Mouse (Mus musculus) kidney, postnatal 10 days (tissue): Measurements from ENCODE around the gene Gapdh.

Experiments used
- DNase-seq: peaks from one replicate; pipeline ENCODE4 v3.0.0; 2021; ENCODE audit warnings: mixed read lengths

Gapdh gene

DNA sequence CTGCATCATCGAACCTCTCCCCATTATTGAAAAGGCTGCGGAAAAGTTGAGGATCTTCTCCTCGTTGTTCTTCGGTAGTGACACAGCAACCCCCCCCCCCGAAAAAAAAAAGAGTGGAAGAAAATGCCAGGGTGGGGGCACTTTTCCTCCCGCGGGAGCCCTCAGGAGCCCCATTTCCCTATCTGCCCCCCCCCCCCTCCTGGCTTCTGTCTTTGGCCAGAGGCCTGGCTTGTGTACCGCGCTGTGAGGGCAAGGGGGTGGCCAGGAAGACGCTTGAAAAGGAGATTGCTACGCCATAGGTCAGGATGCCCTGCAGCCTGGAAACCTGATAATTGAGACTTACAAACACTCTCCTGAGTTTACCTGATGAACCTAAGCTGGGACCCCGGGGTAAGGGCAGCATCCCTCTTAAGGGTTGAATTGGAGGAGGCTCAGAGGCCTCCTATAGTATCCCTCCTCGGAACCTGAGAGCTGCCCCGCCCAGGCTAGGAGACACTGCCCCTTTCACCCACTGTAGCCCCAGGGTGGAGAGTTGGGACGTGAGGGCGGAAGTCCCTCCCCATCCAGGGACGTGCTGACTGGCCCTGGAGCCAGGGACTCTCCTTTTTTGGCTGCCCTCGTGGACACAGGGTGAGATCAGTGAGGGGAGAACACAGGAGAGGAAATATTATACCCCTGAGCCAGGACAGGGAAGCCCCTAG, at the start of gene Gapdh:
Gene Gapdh (minus strand): TSS at position 417 of the 701 bp plus-strand sequence.
- DNase-seq = peak; percentile 84

DNA sequence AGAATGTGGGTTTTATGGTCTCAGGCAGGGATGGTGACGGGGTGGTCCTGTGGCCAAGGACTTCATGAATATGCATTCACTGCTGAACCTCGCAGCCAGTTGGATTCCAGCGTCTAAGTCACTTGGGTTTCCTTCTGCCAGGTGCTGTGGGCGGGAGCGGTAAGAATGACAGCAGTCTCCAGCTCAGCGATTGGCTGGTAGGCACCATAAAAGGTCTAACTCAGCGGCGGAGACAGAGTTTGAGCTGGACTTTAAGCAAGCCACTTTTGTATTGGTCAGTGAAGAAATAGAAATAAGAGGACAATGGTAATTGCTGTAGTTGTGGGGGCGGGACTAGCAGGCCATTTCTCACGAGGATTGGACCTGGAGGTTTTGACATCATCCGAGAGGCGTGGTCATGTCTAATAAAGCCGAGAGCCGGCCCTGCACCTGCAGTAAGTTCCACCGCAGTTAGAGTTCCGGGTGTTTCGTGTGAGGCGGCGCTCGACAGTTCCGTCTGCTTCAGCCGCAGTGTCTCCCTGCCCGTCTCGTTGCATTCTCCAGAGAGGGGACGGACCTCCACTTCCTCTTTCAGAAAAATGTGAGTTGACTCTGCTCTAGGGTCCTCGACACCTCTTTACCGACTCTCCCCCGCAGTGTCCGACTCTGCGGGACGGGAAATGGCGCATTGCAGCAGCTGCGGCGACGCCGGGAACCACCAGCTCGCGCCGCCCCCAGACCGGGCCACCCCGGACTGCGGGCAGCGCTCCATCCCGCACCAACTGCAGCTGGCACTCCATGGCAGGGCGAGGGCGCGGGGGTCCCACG, 49.1 kb upstream of the Gapdh start, which contains the start of gene Vamp1:
Gene Vamp1 (plus strand): TSS at position 404 of the 807 bp plus-strand sequence.
- DNase-seq = peak; percentile 96

DNA sequence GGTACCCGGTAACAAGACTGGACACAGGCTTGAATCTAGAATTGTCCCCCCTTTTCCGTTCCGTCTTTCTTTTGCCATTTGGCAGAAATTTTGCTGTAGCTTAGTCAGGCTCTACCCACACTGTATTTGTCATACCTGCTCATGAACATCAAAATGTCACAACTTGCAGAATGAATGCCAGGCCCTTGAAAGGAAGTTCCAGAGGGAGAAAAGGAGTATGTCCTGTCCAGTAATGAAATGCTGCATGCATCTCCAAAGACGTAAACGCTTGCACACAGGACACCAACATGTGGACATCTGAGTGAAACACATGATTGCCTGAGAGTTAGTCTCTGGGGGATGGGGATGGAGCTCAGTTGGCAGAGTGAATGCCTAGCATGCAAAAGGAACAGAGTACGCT, 47.4 kb upstream of the Gapdh start:
- DNase-seq = no peak

DNA sequence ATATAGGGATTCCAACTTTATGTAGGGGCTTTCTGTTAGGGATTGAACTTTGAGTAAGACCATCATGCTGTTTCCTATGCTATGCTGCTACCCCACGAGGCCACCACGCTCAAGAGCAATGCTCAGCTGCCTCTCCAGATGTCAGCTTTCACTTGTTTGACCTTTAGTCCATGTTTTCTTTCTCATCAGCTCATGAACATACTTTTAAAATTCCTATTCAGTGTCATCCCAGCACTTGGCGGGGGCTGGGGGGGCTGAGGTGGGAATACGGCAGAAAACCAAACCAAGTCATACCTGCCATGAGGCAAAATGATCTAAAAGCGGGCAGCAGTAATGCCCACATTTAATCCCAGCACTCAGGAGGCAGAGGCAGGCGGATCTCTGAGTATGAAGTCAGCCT, 46.9 kb upstream of the Gapdh start:
- DNase-seq = no peak

DNA sequence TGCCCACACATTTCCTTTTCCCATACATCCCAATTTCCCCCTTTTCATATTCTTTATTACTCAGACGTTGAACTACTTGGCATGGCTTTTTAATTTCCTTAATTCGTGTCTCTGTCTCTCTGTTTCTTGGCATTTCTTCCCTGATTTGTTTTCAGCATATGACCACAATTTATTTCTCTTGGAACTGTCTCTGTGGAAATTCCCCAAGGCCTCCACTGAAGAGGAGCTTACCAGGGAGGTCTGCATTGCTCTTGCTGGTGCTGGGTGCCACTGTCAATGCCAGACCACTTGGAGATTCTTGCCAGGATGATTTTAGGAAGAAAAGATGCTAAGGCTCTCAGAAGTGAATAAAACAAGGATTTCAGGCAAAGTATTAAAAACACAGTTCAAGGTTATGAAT, 46.4 kb upstream of the Gapdh start:
- DNase-seq = no peak

DNA sequence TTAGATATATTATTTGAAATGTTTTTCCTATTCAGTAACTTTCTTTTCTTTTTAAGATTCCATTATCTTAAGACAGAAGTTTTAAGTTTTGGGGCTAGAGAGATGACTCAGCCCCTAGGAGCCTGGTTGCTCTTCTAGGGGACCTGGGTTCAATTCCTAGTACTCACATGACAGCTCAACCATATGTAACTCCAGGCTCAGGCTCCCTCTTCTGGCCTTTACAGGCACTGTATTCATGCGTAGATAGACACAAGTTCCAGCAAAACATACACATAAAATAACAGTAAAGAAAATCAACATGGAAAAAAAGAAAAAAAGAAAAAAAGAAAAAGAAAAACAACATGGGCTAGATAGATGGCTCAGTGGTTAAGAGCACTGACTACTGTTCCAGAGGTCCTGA, 44.2 kb upstream of the Gapdh start:
- DNase-seq = no peak

DNA sequence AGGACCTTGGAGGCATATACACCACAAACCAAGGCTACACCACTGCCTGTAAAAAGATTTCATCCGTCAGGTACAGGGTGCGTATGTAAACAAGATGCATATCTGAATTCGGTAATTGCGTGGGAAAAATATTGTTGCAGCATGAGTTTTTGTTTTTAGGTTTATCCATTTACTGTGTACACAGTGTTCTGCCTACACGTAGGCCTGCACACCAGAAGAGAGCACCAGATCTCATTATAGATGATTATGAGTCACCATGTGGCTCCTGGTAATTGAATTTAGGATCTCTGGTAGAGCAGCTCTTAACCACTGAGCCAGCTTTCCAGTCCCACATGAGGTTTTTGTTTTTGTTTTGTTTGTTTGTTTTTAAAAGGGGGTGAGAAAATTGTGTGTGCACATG, 30.9 kb upstream of the Gapdh start:
- DNase-seq = no peak

DNA sequence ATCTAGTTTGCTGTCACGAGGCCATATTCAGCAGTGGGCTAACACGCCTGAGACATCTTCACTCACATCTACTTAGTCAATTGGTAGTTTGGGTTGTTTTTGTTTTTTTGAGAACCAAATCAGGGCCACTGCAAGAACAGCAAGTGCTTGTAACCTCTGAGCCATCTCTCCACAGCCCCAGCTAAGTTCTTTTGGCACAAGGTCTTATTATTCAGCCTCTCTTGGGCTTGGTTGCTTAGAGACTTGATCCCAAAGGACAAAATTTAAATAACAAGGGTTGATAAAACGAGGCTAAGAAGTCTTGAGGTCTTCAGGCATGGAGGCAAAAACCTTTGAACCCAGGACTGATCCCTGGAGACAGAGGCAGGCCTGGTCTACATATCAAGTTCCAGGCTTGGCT, 30.0 kb upstream of the Gapdh start:
- no peak for DNase-seq

DNA sequence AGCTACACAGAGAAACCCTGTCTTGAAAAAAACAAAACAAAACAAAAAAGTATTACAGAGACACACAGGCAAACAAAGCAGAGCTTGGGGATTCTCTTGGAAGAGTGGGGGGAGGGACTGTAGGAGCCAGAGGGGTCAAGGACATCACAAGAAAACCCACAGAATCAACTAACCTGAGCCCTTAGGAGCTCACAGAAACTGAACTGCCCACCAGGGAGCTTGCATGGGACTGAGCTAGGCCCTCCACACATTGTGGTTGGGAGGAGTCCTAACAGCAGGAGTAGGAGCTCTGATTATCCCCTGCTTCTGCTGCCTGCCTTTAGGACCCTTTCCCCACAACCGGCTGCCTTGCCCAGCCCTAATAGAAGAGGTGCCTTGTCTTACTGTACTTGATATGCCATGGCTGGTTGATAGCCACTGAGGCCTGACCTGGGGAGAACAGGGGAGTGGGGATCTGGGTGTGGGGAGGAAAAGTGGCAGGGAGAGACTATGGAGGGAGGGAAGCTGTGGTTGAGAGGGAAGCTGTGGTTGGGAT, 29.3 kb upstream of the Gapdh start:
- no peak for DNase-seq

DNA sequence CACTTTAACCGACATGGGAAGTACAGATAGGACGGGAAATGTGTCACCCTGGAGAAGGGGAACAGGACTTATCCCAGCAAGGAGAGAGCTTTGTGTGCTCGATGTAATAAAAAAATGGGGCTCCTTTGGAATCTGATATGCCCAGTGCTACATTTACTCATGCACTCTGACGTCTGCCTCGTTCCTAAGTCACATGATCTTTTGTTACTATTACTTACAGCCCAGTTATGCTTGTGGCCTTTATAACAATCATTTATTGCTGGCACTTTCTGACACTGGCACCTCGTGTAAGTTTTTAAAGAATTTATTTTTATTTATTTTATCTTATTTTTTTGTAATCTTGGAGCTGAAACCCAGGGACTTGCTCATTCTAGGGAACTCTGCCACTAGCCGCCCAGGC, 27.1 kb upstream of the Gapdh start:
- DNase-seq = no peak

DNA sequence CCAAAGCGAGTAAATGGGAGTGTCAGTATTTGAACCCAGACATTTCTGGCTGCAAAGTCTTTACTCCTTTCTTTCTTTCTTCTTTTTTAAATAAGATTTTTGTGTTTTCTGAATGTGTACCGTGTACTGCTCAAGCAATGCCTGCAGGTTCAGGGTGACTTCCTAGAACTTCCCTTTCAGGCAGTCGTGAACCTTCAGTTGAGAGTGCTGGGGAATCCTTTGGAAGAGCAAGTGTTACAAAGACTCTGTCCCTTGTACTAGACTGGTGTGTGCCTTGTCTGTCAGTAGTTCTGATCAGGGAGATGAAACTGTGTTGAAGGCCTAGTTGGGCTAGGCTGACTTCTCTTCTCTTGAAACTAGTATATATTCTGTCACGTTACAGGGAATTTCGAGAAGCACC, 26.6 kb upstream of the Gapdh start:
- DNase-seq = no peak

DNA sequence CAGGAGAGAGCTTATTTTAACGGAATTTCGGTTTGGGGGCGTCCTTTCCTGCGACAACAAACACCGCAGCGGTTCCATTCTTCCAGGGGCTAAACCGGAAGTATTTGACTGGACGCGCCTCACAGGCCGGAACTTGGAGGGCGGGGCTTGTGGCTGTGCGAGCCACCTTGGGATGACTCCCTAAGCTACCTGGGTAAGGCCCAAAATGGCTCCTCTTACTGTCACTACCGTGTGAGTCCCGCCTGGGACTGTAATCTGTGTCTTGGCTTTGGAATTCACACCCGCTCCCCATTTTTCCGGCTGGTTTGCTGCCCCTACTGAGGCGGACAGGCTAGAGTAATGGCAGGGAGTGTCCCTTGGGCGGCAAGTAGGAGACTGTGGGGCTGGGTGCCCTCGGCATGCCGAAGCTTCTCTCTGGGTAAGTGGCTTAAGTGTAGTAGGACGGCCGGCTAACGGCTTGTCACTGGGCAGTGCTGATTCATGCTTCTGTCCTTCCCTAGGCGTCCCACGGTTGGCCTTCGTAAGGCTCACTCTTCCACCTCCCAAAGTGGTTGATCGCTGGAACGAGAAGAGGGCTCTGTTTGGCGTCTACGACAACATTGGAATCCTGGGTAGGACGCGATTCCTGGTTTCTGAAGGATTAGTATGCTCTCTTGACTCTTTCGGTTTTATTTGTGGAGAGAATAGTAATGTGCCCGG, 25.9 kb upstream of the Gapdh start:
- peak; percentile 96 for DNase-seq

DNA sequence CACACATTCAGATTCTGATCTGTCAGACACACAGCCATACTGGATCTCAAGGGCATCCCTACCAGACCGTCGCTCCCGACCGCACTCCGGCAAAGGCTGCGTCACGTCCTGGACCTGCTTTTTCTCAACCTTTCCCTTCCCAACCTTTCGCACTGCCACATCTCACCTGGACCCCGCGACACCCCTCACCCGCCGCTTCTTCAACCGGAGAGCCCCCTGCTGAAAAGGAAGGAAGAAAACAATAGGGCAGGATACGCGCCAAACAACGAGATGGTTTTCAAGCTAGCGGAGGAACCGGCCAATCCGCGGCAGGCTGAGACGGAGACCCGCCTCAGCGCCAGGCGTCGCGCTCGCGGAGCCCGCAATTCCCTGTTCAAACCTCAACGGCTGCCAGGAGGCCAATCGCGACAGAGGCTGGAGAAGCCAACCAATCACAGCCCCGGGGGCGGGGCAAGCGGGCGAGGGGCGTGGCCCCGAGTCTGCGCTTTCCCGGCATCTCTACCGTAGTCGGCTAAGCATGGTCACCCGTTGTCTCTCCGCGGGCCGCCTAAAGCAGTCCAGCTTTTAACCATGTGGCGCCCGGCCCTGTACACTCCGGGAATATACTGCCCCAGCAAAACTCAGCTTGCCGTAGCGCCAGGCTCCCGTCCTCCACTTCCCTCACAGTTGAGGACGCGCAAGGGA, 25.2 kb upstream of the Gapdh start, which contains the start of the genes Ncapd2 and Mrpl51:
Gene Ncapd2 (minus strand): TSS at position 370 of the 684 bp plus-strand sequence.
Gene Mrpl51 (plus strand): TSS at position 470 of the 684 bp plus-strand sequence.
- peak; percentile 99 for DNase-seq

DNA sequence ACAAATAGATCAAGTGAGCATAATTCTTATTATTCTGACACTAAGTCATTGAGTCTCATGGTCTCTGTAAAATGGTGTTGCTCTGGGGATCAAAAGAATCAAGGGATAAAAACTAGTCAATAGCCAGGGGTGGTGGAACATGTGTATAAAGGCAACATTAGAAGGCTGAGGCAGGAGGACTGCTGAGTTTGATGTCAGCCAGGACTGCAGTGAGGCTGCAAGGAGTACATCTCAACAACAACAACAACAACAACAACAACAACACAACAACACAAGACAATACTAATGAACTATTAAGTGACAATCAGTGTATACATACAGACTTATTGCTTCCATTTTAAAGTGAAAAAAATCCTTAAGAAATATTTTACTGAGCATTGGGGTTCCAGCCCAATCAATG, 24.5 kb upstream of the Gapdh start:
- no peak for DNase-seq

DNA sequence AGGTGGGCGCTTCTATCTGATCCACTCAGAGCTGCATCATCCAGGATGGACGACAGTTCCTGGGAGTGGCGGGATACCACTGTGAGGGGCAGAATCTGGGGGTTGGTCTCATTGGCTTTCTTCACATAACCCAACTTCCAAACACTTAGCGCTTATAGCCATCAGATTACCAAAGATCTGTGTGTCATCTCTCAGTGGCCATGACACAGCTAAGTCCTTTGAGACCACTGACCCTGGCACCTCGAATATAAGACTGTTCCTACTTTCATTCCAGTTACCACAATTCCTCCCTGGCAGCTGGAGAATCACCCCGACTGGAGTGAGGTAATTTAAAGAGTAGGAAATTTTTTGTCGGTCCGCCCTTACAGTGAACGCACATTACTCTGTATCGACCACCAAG, 19.9 kb upstream of the Gapdh start:
- DNase-seq = no peak

DNA sequence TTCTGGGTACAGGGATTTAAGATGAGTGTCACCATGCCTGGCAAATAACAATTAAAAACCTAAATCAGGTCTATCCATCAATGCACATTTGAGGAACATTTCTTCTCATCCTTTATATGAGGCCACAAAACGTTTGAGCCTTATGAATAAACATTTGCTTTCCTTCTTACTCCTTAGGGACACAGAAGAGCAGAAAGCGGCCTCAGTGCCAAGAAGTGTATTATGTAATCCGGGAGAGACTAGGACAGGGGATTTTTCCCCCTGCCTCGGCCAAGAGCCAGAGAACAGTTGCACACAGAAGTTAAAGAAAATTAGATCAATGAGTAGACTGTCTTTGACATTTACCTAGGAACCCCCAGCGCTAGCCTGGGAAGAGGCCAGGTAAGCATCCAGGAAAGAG, 15.9 kb upstream of the Gapdh start:
- no peak for DNase-seq

DNA sequence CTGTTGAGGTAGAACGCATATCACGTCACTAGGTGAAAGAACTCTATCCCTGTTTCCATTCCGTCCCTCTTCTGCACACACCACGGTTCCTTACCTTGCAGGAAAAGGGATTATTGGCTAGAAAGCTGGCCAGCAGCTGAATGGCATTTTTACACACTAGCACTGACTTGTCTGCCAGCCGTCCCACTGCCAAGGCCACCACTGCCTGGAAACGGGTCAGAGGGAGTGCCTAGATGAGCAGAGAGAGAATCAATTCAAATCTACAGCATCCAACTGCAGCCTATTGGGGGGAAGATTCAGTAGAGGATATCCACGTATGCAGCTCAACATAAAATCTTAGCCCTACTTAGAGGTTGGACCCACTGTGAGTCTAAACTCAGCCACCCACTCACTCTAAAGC, 13.3 kb upstream of the Gapdh start:
- DNase-seq = no peak

DNA sequence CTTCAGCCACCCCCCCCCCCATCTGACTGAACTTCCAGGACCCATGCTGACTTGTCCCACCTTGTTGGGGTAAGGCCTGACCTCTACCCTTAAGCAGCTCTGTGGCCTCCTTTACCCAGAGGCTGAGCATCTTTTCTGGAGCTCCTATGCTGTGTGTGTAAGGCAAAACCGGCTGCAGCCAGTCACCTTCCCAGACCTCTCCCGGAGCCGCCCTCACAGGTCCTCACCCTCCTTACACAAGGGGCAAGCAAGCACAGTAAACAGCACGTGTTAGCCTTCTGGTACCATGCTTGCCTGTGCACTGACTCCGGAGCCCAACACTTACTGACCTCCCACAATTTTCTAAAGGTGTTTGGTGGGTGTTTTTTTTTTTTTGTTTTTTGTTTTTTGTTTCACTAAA, 9.2 kb upstream of the Gapdh start:
- DNase-seq = no peak

DNA sequence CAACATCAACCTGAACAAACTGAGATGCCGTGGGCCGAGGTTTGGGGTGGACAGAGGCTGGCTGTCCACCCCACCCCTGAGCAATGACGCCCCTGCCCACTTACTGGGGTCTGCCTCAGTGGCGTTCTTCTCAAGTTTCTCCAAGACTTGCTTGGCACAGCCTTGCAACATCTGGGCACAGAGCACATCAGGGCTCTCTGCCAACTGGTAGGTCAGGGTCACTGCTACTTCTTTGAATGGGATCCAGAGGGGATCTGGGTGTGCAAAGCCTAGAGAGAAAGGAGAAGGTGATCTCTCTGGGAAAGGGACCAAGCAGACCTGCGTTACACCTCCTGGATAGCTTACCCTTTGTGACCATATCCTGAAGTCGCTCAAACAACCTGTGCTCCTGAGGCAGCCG, 7.0 kb upstream of the Gapdh start:
- no peak for DNase-seq

DNA sequence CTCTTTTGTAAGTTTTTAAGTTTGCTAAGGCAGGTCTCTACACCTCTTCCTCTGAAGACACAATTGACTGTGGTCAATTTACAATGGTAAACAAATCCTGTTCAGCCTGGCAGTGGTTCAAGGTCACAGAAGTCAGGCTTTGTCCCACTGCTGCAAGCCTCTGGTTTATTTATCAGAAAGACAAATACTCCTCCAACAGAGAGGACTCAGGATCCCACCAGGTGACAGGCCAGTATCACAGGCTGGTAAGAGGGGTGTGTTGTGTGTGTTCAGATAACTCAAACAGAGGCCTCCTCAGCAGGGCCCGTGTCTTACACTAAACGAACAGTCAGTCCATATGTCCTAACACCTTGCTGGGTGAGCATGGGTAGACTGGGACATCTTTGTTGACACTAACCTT, 6.2 kb upstream of the Gapdh start:
- DNase-seq = no peak

DNA sequence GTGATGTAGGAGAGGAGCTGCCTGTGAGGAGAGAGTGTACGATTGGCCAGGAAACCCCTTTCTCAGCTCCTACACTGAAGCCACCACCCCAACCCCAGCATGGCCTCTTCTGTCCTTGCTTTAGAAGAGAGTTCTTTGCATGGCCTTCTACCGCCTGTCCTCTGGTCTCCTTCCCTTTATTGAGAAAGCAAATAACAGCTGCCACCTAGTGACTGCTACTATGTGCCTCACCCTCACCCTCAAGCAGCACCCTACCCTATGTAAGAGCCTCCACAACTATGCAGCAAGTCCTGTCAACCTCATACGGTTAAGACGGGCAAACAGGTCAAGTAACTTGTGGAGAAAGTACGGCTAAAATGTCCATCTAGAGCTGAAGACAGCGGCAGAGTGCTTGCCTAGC, 3.9 kb upstream of the Gapdh start:
- no peak for DNase-seq

DNA sequence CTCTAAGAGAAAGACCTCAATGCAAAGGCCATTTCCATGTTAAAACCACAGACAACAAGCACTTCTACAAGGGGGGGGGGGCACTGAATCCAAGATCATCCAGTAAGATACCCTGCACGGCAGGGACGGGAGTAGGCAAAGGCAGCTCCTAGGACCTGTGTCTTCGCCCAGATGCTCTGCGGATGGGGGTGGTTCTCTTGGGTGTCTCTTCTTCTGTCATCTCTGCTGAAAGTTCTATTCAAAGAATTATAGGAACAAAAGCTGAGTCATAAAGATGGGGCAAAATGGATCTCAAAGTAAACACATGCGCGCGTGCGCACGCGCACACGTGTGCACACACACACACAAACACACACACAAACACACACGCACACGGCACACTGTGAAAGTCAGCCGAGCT, 1.8 kb upstream of the Gapdh start:
- no peak for DNase-seq
